Mouse (Mus musculus): ENCODE data around the gene Utp14a. TPM values are rescaled to one million over a fixed set of nuclear protein-coding genes. Genes with fewer than 3 reads are reported as not detected.

Utp14a gene
- polyA plus RNA-seq (2014; fragmentation: Illumina TruSeq; extraction: RNeasy Lipid Tissue Mini Kit (QIAGEN cat#74804); ENCODE audit: low read depth, low replicate concordance), result 17.3 TPM

GRCm38 (mm10) chrX:48256468-48257007 lies at the start of gene Utp14a:
Gene Utp14a (plus strand): TSS chrX:48256862.

DNA sequence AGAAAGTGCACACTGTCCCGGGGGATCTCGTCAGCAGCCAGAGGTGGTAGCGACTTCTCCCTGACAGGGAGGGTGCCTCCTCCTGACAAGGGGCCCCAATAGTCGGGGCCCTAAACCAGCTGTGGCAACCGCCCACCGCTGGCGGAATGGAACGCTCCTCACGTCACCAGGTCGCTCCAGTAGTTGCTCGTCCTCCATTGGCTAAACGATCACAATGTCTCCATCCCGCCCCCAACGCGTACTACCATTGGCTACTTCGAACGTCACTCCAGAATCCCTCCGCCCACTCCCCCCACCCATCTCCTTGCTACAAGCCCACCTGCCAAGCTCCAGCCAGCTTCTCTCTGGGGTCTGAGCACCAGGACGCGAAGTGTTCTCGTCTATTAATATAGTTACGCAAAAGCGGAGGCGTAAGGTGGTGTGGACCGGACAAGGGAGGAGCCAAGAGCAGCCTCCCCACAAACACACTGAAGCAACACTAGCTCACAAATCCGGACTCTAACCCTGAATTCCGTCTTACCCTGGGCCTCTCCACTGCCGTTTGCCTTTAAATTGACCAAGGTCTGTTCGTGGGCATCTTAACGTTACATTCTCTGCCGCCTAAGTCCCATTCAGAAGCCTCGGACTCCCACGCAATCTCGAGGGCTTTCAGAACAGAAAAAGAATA lies 48.0 kb upstream of the Utp14a start, which contains the start of gene Zdhhc9:
Gene Zdhhc9 (minus strand): TSS at position 360 of the 667 bp plus-strand sequence.

Other genes with a start within 250 kb of the Utp14a start
- gene Apln, start 222.0 kb upstream of the Utp14a start, polyA plus RNA-seq (2014; fragmentation: Illumina TruSeq; extraction: RNeasy Lipid Tissue Mini Kit (QIAGEN cat#74804); ENCODE audit: low read depth, low replicate concordance), result 4.3 TPM
- 0.41 TPM for gene Xpnpep2, start 148.1 kb upstream of the Utp14a start, polyA plus RNA-seq (2014; fragmentation: Illumina TruSeq; extraction: RNeasy Lipid Tissue Mini Kit (QIAGEN cat#74804); ENCODE audit: low read depth, low replicate concordance)
- 0.47 TPM for gene Sash3, start 110.4 kb upstream of the Utp14a start, polyA plus RNA-seq (2014; fragmentation: Illumina TruSeq; extraction: RNeasy Lipid Tissue Mini Kit (QIAGEN cat#74804); ENCODE audit: low read depth, low replicate concordance)
- 18.5 TPM for gene Zdhhc9, start 48.0 kb upstream of the Utp14a start, polyA plus RNA-seq (2014; fragmentation: Illumina TruSeq; extraction: RNeasy Lipid Tissue Mini Kit (QIAGEN cat#74804); ENCODE audit: low read depth, low replicate concordance)
- 1.2 TPM for gene Bcorl1, start 84.5 kb downstream of the Utp14a start, polyA plus RNA-seq (2014; fragmentation: Illumina TruSeq; extraction: RNeasy Lipid Tissue Mini Kit (QIAGEN cat#74804); ENCODE audit: low read depth, low replicate concordance)
- gene Elf4, start 206.3 kb downstream of the Utp14a start, polyA plus RNA-seq (2014; fragmentation: Illumina TruSeq; extraction: RNeasy Lipid Tissue Mini Kit (QIAGEN cat#74804); ENCODE audit: low read depth, low replicate concordance), result 8.5 TPM

All from adrenal gland, adult 10 weeks (tissue).